ENCODE assay signal across 8 mouse cellular contexts in genomic region chr1:36244058-36244827, GRCm38 (mm10). TPM values are rescaled to one million over a fixed set of nuclear protein-coding genes. Genes with fewer than 3 reads are reported as not detected.
A peak's percentile ranks its signal among the peaks of the same experiment; 100 is the strongest.
DNase-seq lines count a peak whose midpoint lies in the region; ATAC-seq and TF ChIP-seq lines count a peak whose summit lies in the region.

Gene Uggt1 (minus strand): TSS chr1:36244720.

- H3K4me3 ChIP-seq in MEL (ENCODE audit: control insufficient read depth in 1 of 2, insufficient read depth in 1 of 2, low read depth in 2 of 2, low read length in 2 of 2) = peak within 1 kb of the TSS; percentile 86 to 90
- H3K4me3 ChIP-seq in cerebellum, adult 2 months (replicated peaks; ENCODE audit: insufficient read depth, low read depth, low read length) = peak within 1 kb of the TSS; percentile 85
- peak within 1 kb of the TSS; percentile 80 for H3K4me3 ChIP-seq in forebrain, postnatal 0 days (ENCODE audit: low read depth, low read length)
- H3K4me3 ChIP-seq in lung, embryonic 15.5 days = peak within 1 kb of the TSS; percentile 95

- peak; percentile 98 for DNase-seq in MEL (ENCODE audit: low read depth, low spot score)
- DNase-seq in cerebellum, adult 2 months = peak; percentile 93 to 95
- DNase-seq in forebrain, postnatal 0 days = peak; percentile 94
- DNase-seq in heart, postnatal 4 days = peak; percentile 93
- DNase-seq in layer of hippocampus, adult 8-10 months (ENCODE audit: low spot score in 2 of 2) = peak; percentile 91 to 93
- peak; percentile 89 for DNase-seq in ovary, adult 18-20 months (ENCODE audit: low spot score)
- DNase-seq in thymus, postnatal 0 days (ENCODE audit: low spot score) = peak; percentile 93

- TF ChIP-seq RAD21 in MEL (IDR thresholded peaks at IDR 0.05; ENCODE audit: low read depth, low read length) = no peak

- peak; percentile 87 to 88 for TF ChIP-seq POLR2A in MEL (IDR thresholded peaks at IDR 0.05; ENCODE audit: control insufficient read depth in 1 of 2, insufficient read depth in 1 of 2, low read depth in 1 of 2, low read length in 2 of 2, poor library complexity in 1 of 2)
- TF ChIP-seq POLR2A in cerebellum, adult 2 months (IDR thresholded peaks at IDR 0.05; ENCODE audit: borderline replicate concordance, insufficient read depth, low read length) = no peak; the same call in 1 of the 2 replicates

- H3K36me3 ChIP-seq in MEL (ENCODE audit: control insufficient read depth in 1 of 2, insufficient read depth in 2 of 2, low read length in 2 of 2) = peaks cover 0 to 13% of the 10 kb centered on the region in 2 experiments; a peak in 2 of 4 replicates
- H3K36me3 ChIP-seq in forebrain, postnatal 0 days (ENCODE audit: insufficient read depth) = no peaks in the 10 kb centered on the region
- no peaks in the 10 kb centered on the region for H3K36me3 ChIP-seq in lung, embryonic 15.5 days

- no peaks in the 10 kb centered on the region for H3K9me3 ChIP-seq in MEL (replicated peaks; ENCODE audit: insufficient read depth, low read length)
- H3K9me3 ChIP-seq in forebrain, postnatal 0 days (ENCODE audit: low read length) = no peaks in the 10 kb centered on the region
- H3K9me3 ChIP-seq in lung, embryonic 15.5 days = no peaks in the 10 kb centered on the region

- no peak for TF ChIP-seq EP300 in MEL (IDR thresholded peaks at IDR 0.05; ENCODE audit: low read depth in 1 of 2, low read length in 2 of 2)

- peaks cover 46% of the 10 kb centered on the region for H3K79me2 ChIP-seq in MEL (ENCODE audit: control insufficient read depth, insufficient read depth, low read length, poor library complexity)

- H3K27me3 ChIP-seq in MEL (ENCODE audit: control insufficient read depth in 1 of 2, insufficient read depth in 2 of 2, low read length in 2 of 2) = no peaks in the 10 kb centered on the region; a peak in 1 of 4 replicates
- H3K27me3 ChIP-seq in cerebellum, adult 2 months (ENCODE audit: control insufficient read depth, insufficient read depth, low read length) = no peaks in the 10 kb centered on the region
- no peaks in the 10 kb centered on the region for H3K27me3 ChIP-seq in forebrain, postnatal 0 days (ENCODE audit: insufficient read depth, low read length)
- H3K27me3 ChIP-seq in lung, embryonic 15.5 days = no peaks in the 10 kb centered on the region

- peaks cover 0 to 6% of the 10 kb centered on the region in 2 experiments; a peak in 2 of 4 replicates for H3K4me1 ChIP-seq in MEL (ENCODE audit: control insufficient read depth in 1 of 2, insufficient read depth in 2 of 2, low read length in 2 of 2)
- H3K4me1 ChIP-seq in cerebellum, adult 2 months (ENCODE audit: control insufficient read depth, insufficient read depth, low read length) = no peaks in the 10 kb centered on the region
- H3K4me1 ChIP-seq in forebrain, postnatal 0 days (ENCODE audit: insufficient read depth) = peaks cover 9% of the 10 kb centered on the region; the same call in 1 of the 2 replicates
- H3K4me1 ChIP-seq in lung, embryonic 15.5 days = peaks cover 18% of the 10 kb centered on the region

- H3K9ac ChIP-seq in MEL (ENCODE audit: control insufficient read depth, low read depth, low read length, poor library complexity, severe bottlenecking) = peak within 1 kb of the TSS; percentile 89
- H3K9ac ChIP-seq in forebrain, postnatal 0 days = peak within 1 kb of the TSS; percentile 80
- H3K9ac ChIP-seq in lung, embryonic 15.5 days = peak within 1 kb of the TSS; percentile 89

- H3K27ac ChIP-seq in MEL (ENCODE audit: control insufficient read depth, low read depth, low read length) = peak within 1 kb of the TSS; percentile 63
- 0 out of 2 replicates have a peak within 1 kb of the TSS, but pooled peaks have one; percentile 4 for H3K27ac ChIP-seq in cerebellum, adult 2 months (ENCODE audit: insufficient read depth, low read length)
- peak within 1 kb of the TSS; percentile 79 for H3K27ac ChIP-seq in forebrain, postnatal 0 days (ENCODE audit: low read depth, low read length)
- peak within 1 kb of the TSS; percentile 79 for H3K27ac ChIP-seq in lung, embryonic 15.5 days

- 2% methylated on average over 49 of the region's 49 CpGs for WGBS in cerebellum, adult 2 months
- WGBS in forebrain, postnatal 0 days = 2% methylated on average over 46 of the region's 49 CpGs
- 2% methylated on average over 49 of the region's 49 CpGs for WGBS in lung, embryonic 15.5 days

- no peak for TF ChIP-seq CTCF in MEL (IDR thresholded peaks at IDR 0.05 in 2 of 3, conservative IDR thresholded peaks at IDR 0.05 in 1 of 3; ENCODE audit: control insufficient read depth in 1 of 3, insufficient read depth in 1 of 3, low read depth in 2 of 3, low read length in 3 of 3, poor library complexity in 1 of 3, severe bottlenecking in 1 of 3)
- no peak for TF ChIP-seq CTCF in cerebellum, adult 2 months (IDR thresholded peaks at IDR 0.05; ENCODE audit: borderline replicate concordance, insufficient read depth, low read depth, low read length)
- no peak for TF ChIP-seq CTCF in forebrain, postnatal 0 days (IDR thresholded peaks at IDR 0.05; ENCODE audit: low read depth)

- peak within 1 kb of the TSS; percentile 69 for H3K4me2 ChIP-seq in forebrain, postnatal 0 days (ENCODE audit: low read depth)
- peak within 1 kb of the TSS; percentile 76 for H3K4me2 ChIP-seq in lung, embryonic 15.5 days

- peak; percentile 99 for ATAC-seq in forebrain, postnatal 0 days
- ATAC-seq in lung, embryonic 15.5 days (ENCODE audit: borderline replicate concordance, extremely low read depth, low FRiP score, low TSS enrichment) = peak; percentile 97

TF ChIP-seq in MEL, 35 proteins besides CTCF, POLR2A, EP300 and RAD21 (continues in another document):
- TF ChIP-seq ZKSCAN1 (IDR thresholded peaks at IDR 0.05; ENCODE audit: low read depth, low read length) (no peak), POLR2AphosphoS2 (IDR thresholded peaks at IDR 0.05; ENCODE audit: low read length) (peak; percentile 77; the same call in 1 of the 2 replicates), E2F4 (IDR thresholded peaks at IDR 0.05; ENCODE audit: borderline replicate concordance, low read depth, low read length) (no peak), MAX (IDR thresholded peaks at IDR 0.05; ENCODE audit: low read length) (peak; percentile 87), TBP (IDR thresholded peaks at IDR 0.05; ENCODE audit: low read depth, low read length) (peak; percentile 90), USF1 (IDR thresholded peaks at IDR 0.05; ENCODE audit: low read depth, low read length) (no peak), SMC3 (IDR thresholded peaks at IDR 0.05; ENCODE audit: low read depth, low read length) (no peak), TCF12 (IDR thresholded peaks at IDR 0.05; ENCODE audit: low read depth, low read length) (peak; percentile 43; the same call in 1 of the 2 replicates), BHLHE40 (IDR thresholded peaks at IDR 0.05; ENCODE audit: borderline replicate concordance, low read depth, low read length) (no peak), SIN3A (IDR thresholded peaks at IDR 0.05; ENCODE audit: low read length) (peak; percentile 99), ELF1 (IDR thresholded peaks at IDR 0.05; ENCODE audit: low read depth, low read length) (peak; percentile 97), UBTF (IDR thresholded peaks at IDR 0.05; ENCODE audit: borderline replicate concordance, insufficient read depth, low read depth, low read length) (no peak), GABPA (IDR thresholded peaks at IDR 0.05; ENCODE audit: low read depth, low read length) (no peak), ZNF384 (IDR thresholded peaks at IDR 0.05; ENCODE audit: low read depth, low read length) (peak; percentile 60), CHD2 (IDR thresholded peaks at IDR 0.05; ENCODE audit: low read length) (no peak), KAT2A (conservative IDR thresholded peaks at IDR 0.05; ENCODE audit: low read depth, low read length) (peak; percentile 72), POLR2AphosphoS5 (IDR thresholded peaks at IDR 0.05; ENCODE audit: borderline replicate concordance, low read depth, low read length) (no peak), NRF1 (IDR thresholded peaks at IDR 0.05; ENCODE audit: insufficient read depth, low read depth, low read length, poor library complexity, severe bottlenecking) (peak; percentile 54), JUND (IDR thresholded peaks at IDR 0.05; ENCODE audit: low read depth, low read length) (no peak), HCFC1 (IDR thresholded peaks at IDR 0.05; ENCODE audit: low read depth, low read length) (peak; percentile 94), RCOR1 (IDR thresholded peaks at IDR 0.05; ENCODE audit: low read depth, low read length) (no peak), MXI1 (IDR thresholded peaks at IDR 0.05; ENCODE audit: low read depth, low read length) (peak; percentile 96), GATA1 (IDR thresholded peaks at IDR 0.05; ENCODE audit: low read depth, low read length) (no peak), NELFE (IDR thresholded peaks at IDR 0.05; ENCODE audit: low read depth, low read length) (peak; percentile 93), CHD1 (IDR thresholded peaks at IDR 0.05; ENCODE audit: low read depth, low read length) (no peak), ETS1 (IDR thresholded peaks at IDR 0.05; ENCODE audit: low read depth, low read length) (peak; percentile 58), ZMIZ1 (IDR thresholded peaks at IDR 0.05; ENCODE audit: low read depth, low read length) (peak; percentile 93), MYC (IDR thresholded peaks at IDR 0.05; ENCODE audit: low read depth, low read length) (0 out of 2 replicates have a peak, but pooled peaks have one; percentile 44), MAZ (IDR thresholded peaks at IDR 0.05; ENCODE audit: low read depth, low read length) (peak; percentile 61; the same call in 1 of the 2 replicates), TAL1 (IDR thresholded peaks at IDR 0.05; ENCODE audit: low read length) (no peak), USF2 (IDR thresholded peaks at IDR 0.05; ENCODE audit: borderline replicate concordance in 1 of 2, insufficient read depth in 1 of 2, low read depth in 1 of 2, low read length in 2 of 2) (no peak), MEF2A (IDR thresholded peaks at IDR 0.05; ENCODE audit: extremely low read depth, insufficient replicate concordance, low read depth, low read length, poor library complexity, severe bottlenecking) (no peak)

RNA-seq across cellular contexts. Expression of gene Uggt1, which starts in this region (rescaled TPM):
- total RNA-seq in MEL (2012; rRNA removed) = 40.0 and 47.9 TPM in 2 replicates
- polyA plus RNA-seq in MEL (2012; ENCODE audit: insufficient read depth in 1 of 2, insufficient read length in 2 of 2, low read depth in 1 of 2, low replicate concordance in 2 of 2, missing spikeins in 1 of 2) = 10 to 100 TPM; 33.8 to 98.3 TPM
- polyA plus RNA-seq in cerebellum, adult 2 months (2012; rRNA removed) = 23.6 and 25.7 TPM in 2 replicates
- total RNA-seq in forebrain, postnatal 0 days (2014; rRNA removed) = 38.6 and 54.1 TPM in 2 replicates
- polyA plus RNA-seq in forebrain, postnatal 0 days (2015; fragmentation: Nextera tagmentation; extraction: Ambion mirVana) = 19.2 and 24.5 TPM in 2 replicates
- total RNA-seq in heart, postnatal 4 days (2021) = 10 to 100 TPM; 39.0 to 39.3 TPM
- 10 to 100 TPM; 33.6 to 53.2 (median 41.5) TPM for total RNA-seq in layer of hippocampus, adult 8-10 months (2022)
- polyA plus RNA-seq in lung, embryonic 15.5 days (2015; fragmentation: Nextera tagmentation; extraction: Ambion mirVana) = 52.6 and 57.2 TPM in 2 replicates
- polyA plus RNA-seq in thymus, postnatal 0 days (2015; fragmentation: Nextera tagmentation; extraction: Ambion mirVana) = 43.9 and 46.5 TPM in 2 replicates

Comparison
In these comparisons a context has a peak if more than half of its experiments do, and no peak if none do; other contexts are left out.
1. Peak in every context shown above with its lines: DNase-seq, ATAC-seq, H3K4me3 ChIP-seq and H3K27ac ChIP-seq.
2. H3K27ac ChIP-seq: peak in every context shown above with its lines; median percentile 79 in forebrain, postnatal 0 days; 79 in lung, embryonic 15.5 days; 63 in MEL; 4 in cerebellum, adult 2 months.